Mouse (Mus musculus) layer of hippocampus, adult 9-10 months (tissue): Measurements from ENCODE around the gene Rps15.

ENCODE experiments used
- DNase-seq: peaks from one replicate; pipeline ENCODE4 v3.0.0; 2022; ENCODE audit warnings: low spot score

Gene Rps15

DNA sequence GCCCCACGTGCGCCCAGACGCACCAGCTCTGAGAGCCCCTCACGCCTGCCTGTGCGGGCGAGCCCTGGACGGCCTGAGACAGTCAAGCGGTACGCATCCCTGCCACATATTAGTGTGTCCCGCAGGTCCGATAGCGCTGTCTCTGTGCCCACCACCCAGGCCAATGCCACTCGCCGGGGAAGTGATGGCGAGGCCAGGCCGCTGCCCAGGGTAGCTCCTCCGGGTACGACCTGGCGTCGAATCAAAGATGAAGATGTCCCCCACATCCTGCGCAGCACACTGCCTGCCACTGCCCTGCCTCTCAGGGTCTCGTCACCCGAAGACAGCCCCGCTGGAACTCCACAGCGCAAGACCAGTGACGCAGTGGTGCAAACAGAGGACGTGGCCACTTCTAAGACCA is 23.1 kb downstream of the Rps15 start:
- DNase-seq, result no peak

GRCm38 (mm10) chr10:80316359-80316781 is 24.1 kb downstream of the Rps15 start:
- DNase-seq, result no peak

DNA sequence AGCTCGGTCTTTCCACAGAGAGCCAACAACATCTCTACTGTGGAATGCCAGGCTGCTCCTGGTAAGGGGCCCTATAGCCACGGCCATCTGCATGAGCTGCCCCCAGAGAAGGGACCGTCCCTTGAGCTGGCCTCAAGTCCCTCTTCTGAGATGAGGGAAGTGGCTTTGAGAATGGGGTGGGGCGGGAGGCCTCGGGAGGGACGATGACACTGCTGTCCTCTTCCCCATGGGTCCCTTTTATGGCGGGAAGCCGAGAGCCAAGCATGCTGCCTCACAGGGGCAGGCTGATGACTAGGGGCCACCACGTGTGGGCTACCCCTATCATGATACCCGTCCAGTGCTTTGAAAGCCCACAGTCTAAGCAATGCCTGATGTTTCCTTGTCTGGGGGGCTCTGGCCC is 24.8 kb downstream of the Rps15 start:
- no peak for DNase-seq

- peak; percentile 68 for DNase-seq
These were observed 28.1 kb downstream of the Rps15 start, which contains the start of gene 2310011J03Rik for GRCm38 (mm10) chr10:80320340-80320760. 2310011J03Rik (minus strand) TSS chr10:80320537.

DNA sequence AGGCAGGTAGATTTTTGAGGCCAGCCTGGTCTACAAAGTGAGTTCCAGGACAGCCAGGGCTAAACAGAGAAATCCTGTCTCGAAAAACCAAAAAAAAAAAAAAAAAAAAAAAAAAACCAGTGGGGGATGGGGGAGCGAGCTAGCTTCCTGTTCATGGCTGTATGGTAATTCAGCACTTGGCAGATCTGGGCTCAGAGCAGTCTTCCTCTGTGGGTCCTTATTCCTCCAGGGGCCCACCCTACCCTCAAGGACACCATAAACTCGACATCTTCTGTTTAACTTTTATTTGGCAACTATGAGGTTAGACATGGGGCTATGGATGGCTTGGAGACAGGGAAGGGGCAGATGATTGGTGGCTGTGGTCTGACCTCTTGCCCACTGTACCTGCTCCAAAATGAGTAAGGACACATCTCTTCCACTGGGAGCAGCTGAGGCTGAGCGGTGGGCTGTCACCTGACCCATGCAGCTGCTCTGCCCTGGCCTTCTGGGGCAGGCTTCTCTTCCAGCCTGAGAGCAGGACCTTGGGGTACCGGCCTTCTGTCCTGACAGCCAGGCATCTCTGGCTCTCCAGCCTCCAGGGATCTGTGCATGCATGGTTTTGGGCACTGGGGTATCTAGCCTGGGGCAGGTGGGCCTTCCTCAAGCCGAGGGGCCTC is 28.9 kb downstream of the Rps15 start:
- DNase-seq, result no peak

DNA sequence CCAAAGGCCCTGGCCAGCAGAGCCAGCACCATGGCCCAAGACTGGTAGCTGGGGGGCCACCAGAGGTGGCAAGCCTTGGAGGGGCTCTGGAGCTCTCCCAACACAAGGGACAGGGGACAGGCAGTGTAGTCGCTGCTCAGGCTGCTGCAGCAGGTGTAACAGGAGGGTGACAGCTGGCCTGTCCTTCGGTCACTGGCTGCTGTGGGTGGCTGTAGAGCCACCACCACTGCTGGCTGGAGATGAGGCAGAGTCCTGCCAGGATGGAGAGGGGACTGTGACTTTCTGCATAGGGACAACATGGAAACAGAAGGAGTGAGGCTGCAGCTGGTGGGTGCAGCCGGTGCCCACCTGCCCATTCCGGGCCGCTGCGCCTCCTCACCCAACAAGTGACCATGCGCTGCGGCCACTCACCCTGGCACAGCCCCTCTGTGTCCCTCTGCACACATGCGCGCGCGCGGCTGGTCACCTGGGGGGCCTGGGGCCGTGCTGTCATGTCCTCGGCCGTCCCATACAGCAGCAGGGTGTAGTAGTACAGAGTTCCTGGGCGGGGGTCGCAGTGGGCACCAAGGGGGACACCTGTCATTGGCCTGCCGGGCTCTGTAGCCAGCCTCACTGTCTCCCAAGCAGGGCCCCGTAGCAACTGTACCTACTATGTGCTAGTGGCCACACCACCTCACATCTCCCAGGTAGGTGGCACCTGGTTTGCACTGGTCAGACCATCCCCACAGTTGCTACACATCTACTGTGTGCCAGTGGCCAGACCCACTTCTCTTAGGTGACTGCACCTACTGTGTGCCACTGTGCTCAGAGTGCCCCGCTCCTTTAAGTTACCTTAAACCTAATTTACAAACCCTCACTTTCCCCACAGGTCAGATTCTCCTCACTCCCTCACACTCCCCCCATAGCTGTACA is 29.7 kb downstream of the Rps15 start:
- no peak for DNase-seq

GRCm38 (mm10) chr10:80322811-80323211 is 30.6 kb downstream of the Rps15 start:
- DNase-seq, result no peak

DNA sequence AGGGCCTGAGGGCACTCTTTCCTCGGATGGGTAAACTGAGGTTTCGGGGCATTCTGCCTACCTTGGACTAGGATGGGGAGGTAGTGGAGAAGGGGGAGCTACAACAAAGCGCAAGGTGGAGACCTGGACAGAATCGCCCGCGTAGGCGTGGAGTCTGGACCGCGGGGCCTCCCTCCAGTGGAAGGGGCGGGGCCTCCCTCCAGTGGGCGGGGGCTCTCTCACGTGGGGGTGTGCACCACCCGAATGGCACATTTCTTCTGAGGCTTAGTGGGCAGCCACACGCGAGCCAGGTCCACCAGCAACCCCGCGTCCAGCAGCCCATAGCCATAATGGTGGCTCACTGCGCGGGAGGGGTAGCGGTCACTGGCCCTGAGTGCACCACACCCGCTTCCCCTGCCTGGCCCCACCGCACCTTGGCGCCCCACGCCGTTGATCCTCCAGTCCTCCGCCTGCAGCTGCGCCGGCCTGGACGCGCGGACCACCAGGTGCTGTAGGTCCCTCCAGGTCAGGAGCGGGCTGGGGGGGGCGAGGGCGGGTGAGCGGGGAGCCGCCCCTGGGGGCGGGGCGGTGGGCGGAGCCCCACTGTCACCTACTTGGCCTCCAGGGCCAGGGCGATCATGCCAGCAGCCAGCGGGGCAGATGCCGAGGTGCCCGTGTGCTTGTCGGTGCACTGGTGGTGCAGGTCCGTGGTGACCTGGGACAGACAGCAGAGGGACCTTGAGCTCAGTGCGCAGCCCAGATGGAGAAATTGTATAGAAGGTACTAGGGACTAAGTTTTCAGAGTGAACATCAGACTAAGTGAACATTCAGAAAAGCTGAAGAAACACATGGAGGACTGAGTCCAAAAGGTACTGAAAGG is 31.2 kb downstream of the Rps15 start:
- no peak for DNase-seq

- no peak for DNase-seq
These were observed 32.1 kb downstream of the Rps15 start for GRCm38 (mm10) chr10:80324120-80325037.

- DNase-seq, result no peak
These were observed 32.8 kb downstream of the Rps15 start for GRCm38 (mm10) chr10:80325045-80325444.

DNA sequence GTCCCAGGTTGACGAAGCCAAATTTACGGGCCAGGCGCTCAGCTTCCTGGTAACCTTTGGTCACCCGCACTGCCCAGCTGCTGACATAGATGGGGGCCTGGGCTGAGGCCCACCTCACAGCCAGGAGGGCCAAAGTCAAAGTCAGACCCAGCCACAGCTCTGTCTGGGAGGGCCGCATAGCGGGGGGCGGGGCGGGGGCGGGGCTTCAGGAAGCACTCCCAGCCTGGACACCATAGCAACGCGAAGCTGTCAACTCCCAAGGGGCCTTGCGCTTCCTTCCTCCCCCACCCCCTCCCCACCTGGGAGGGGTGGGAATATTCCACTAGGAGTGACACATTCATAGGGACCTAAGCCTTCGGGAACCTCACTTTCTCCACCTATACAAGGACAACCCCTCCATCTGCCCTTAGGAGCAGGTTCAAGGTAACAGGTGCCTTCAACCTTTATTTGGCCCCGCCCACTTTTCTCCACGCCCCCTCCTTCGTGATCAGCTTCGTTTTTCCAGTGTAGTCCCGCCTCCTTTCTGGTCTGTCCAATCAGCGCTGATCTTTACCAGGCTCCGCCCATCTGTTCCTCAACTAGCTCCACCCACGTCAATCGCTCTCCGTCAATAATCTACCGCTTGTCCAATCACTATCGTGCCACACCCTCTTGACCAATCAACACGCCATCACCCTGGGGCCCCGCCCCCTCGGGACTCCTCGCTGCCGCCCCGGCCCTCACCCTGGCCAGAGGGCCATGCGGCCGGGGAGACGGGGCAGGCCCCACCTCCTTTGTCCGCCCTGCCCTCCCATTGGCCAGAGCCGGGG is 37.2 kb downstream of the Rps15 start, which contains the start of the genes Pcsk4 and Reep6:
Gene Pcsk4, minus strand, starts transcription at position 226 of the 809 bp plus-strand sequence.
Gene Reep6, plus strand, starts transcription at position 681 of the 809 bp plus-strand sequence.
- DNase-seq, result peak; percentile 92

DNA sequence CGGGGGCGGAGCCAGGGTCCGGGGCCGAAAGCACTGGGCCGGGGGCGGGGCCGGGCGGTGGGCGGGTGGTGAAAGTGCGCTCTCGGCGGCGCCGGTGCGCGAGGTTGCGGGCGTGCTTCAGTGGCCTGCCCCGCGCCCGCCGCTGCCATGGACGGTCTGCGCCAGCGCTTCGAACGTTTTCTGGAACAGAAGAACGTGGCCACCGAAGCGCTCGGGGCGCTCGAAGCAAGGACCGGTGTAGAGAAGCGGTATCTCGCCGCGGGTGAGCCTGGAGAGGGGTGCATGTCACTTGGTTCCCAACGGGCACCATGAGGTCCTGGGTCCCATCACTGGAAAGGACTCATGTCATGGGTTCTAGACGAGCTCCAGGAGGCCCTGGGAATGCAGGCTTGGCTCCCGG is 37.8 kb downstream of the Rps15 start:
- no peak for DNase-seq

DNA sequence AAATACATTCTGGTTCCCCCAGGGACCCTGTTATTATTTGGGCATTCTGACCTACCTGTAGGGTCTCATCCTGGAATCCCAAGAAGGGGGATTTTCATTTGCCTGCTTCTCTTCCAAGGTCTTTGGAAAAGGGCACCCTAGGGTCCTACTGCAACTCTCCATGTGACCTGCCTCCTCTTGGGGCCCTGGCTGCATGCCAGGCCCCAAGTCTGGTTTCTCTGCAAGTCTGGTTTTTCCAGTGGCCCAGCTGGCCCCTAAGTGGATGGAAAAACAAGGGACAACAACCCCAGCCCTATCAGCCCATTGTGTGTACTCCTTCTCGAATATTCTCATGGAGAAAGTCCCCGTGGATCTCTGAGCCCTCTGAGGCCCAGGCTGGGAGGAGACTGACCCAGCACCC is 38.6 kb downstream of the Rps15 start:
- DNase-seq, result no peak

DNA sequence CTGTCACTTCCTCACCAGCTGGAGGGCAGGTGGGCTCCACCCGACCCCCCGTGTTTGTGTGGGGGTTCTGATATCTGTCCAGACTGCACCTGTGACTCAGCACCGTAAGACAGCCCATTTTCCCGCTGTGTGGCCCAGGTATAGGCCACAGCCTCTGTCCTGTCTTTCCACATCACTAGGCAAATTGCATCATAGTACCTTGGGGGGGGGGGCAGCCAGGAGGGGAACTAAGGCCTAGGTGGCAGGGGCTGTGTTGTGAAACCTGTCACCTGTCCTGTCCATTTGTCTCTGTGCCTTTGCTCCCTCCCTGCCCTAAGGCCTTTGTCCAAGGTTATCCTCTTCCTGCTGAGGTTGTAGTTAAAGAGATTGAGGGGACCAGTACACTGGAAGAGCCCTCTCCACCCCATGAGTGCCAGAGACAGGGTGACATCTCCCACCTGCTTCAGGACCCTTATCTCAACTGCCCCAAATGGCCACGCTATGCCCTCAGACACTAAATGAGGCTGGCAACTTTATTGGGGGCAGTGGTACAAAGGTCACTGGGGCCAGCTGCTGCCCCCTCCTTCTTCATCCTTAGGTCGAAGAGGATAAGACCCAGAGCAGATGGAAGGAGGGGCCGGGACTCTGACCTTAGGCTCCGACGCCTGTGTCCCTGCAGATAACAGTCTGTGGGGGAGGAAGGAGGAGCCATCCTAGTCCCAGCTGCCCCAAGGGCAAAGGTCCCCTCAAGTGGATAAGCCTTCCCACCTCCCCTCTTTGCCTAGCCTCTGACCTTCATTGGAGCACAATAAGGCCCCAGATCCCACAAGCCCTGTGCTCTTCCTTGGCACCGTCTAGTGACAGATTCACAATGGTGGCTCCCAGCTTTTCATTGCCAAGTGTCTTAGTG is 39.6 kb downstream of the Rps15 start:
- no peak for DNase-seq

DNA sequence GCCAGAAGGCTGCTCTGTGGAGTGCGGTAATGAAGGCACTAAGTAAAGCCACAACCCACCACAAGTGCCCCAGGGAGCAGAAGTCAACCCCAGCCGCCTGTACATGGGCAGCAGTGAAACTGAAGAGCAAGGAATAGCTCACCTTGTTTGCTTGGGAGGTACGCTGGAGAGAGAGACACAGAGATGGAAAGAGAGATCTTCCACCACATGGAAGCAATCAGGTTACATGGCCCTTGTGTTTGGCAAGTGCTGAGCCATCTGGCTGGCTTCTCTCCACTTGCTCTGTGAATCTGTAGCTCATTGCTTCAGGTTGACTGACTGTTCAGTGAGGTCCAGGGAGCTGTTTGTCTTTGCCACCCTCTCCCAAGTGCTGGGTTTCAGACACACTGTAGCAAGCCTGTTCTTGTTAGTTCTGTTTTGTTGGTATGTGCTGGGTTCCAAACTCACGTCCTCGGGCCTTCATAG is 40.3 kb downstream of the Rps15 start:
- no peak for DNase-seq

- no peak for DNase-seq
These were observed 44.0 kb downstream of the Rps15 start for GRCm38 (mm10) chr10:80336263-80336662.

DNA sequence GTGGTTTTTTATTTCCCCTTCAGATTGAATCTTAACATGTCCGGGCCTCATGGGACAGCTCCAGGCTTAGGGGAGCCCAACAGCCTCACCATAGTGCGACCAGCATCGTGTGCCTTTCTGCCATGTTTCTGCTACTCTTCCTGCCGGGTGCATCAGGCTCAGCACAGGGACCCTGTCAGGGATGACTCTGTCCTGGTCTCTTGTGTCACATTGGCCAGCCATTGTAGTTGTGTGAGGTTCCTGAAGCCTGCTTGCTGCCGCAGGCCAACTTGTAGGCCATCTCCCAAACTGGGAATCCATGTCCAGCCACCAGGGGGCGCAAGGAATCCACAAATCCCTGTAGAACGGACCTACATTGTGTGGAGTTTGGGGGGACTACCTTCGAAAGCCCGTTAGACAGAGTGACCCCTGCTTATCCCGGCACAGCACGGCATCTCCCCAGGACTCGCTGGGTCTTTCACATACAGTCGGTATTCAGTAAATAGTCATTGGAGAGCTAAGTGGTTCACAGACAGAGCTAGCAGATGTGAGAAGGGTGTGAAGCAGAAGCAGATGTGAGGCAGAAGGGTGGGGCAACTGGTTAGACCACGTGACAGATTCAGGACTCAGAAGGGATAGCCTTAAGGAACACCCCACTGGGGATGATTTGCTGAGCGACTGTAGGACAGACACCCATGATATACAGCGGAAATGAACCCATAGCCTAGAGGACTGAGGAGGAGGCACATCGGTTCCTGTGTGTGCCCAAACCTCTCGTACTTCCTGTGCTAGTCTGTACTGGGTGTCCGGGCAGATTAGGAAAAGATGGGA is 47.9 kb downstream of the Rps15 start:
- DNase-seq, result peak; percentile 85

DNA sequence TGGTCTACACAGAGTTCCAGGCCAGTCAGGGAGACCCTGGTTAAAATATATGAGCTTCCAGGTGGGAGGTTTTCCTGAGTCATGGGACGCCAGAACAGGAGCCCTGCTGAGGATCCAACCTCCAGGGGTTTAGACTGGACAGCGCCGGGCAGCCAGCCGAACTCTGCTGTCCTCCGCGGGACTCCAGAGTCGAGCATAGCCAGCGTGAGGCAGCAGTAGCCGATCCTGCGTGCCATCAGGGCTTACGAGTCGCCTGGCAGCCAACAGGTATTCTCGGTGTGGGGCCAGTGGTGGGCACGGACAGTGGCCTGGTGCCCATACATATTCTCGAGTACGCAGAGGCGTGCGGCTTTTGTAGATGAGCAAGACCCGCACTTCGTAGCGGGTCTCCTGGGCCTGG is 48.8 kb downstream of the Rps15 start:
- DNase-seq, result no peak
